Mouse (Mus musculus) brain, adult 2 months (tissue): ENCODE measurements around the gene Clpx.
A peak's percentile ranks its signal among the peaks of the same experiment; 100 is the strongest.
"Not testable (repeated sequence)": the region's sequence is repeated elsewhere in the genome, so short reads cannot be mapped to it uniquely, and the experiment has no call there.

Experiments used
- DNase-seq: peaks from one replicate; pipeline ENCODE4 v3.0.0; 2011; ENCODE audit warnings: low read depth, low spot score

Clpx gene

DNA sequence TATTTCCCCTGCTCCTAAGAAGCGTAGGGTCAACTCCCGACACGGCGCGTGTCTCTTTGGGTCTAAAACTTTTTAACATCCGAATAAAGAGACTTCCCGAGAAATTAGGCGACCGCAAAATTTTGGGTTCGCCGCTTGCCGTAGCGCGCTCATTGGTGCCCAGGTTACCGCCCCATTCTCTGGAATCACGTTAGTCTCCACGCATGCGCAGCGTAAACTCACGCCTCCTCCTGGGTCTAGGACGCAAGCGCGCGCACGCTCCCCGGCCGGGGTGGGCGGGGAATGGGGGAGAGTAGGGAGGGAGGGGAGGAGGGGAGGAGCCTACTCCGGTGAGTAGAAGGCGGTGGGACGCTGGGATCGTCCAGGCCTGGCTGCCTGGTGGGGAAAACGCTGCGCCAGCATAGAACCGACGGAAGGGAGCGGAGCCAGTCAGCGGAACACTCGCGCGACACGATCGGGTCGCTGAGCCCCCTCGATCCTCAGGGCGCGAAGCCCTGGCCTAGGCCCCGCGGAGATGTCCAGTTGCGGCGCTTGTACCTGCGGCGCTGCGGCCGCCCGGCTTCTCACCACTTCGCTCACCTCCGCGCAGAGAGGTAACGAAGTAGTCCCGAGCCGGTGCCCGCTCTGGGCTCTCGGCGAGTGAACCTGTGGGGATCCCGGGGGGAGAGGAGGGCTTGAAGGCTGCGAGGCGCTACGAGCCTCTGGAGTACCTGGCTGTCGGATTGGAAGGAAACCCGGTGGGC lies at the start of gene Clpx:
Gene Clpx (plus strand): TSS at position 288 of the 743 bp plus-strand sequence.
- peak; percentile 99 for DNase-seq

DNA sequence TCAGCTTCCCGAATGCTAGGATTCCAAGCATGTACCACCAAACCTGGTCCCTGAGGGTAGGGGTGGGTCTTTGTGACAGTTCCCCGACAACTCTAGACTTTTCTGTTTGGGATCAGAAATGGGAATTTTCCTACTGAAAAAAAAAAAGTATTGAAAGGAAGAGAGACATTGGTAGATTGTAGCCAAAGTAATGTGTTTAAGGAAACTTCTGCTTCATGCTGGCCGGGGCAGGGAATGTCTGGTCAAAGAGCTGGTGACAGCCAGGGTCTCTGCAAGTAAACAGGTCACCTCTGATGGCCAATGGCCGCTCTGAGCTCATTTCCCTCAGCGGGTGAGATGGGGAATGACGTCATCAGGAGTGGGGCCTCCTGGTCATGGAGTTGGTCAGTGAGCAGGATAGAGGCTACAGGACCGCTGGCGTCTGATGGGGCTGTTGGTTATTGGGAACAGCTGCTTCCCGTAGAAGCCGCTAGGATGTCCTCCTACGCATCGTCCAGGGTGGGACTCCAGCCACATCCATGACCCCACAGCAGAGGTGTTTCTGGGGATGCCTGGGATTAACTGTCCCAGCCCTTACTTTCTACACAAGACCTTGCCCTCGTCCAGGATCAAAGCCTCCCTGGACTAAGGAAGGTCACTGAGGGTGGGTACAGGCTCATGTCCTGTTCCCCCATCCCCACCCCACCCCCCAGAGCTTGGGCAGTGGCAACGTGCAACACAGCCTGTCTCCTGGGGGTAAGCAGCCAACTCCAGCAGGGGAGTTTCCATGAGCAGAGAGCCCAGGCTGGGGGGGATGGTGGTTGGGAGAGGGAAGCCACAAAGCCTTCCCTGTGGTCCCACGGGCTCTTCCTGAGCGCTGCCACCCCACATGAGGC lies 46.3 kb upstream of the Clpx start:
- DNase-seq: no peak

DNA sequence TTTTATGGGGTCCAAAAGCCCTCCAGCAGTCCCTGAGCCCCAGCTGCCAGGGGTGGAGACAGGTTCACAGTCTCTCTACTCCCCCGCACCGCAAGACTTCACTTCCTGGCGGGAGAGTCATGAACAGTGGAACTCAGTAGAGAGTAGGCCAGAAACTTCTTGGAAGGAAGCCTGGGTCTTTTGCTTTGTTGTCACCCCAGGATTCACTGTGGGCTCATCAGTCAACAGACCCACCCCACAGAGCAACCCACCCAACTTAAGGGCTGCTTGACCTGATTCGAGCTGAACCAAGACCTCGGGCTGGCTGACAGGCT lies 45.7 kb upstream of the Clpx start:
- DNase-seq: no peak

DNA sequence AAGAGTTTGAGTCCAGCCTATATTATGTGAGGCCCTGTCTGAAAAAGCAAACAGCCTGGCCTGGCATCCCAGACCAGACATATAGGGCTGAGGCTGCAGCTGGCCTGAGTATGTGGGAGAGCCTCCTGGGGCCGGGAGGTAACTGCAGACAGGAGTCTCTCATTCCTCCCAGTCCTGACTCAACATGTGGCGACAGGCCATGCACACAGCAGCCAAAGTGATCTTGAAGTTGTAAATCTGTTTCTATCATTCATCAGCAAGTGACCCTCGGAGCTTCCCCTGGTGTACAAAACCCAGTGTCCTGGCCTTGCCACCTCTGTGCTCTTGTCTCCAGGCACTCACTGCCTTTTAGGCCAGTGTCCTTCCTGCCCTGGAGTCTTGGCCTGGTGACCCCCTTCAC lies 42.0 kb upstream of the Clpx start:
- no peak for DNase-seq

DNA sequence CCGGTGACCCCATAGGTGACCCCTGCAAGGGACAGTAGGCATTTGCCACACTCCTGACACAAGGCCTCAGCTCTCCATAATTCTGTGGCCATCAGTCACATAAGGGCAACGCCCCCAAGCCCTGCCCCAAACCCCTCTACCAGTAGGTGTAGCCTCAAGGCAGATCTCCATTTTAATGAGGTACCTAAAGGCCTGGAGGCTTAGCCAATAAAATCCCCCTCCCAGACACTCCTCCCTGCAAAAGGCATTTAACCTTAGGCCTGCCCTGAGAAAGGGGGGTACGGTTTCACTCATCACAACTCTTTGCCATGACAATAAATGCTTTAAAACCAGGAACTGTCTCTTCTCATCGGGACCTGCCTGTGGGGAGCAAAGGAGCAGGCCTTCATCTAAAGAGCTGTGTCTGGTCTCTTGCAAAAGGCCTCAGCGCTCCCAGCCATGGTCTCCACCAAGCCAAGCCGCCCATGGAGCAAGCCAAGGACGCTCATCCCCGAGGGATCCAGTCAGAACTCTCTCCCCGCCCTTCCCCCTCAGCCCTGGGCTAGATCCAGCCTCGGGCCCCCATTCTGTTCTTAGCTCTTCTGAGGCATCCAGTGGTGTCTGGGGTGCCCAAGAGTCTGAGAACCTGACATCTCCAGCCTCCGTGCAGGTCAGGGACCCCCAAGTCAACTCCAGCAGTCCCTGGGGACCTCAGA lies 38.0 kb upstream of the Clpx start:
- DNase-seq: no peak

GRCm38 (mm10) chr9:65257218-65257910 lies 36.7 kb upstream of the Clpx start:
- DNase-seq: no peak

GRCm38 (mm10) chr9:65259366-65259765 lies 34.7 kb upstream of the Clpx start:
- no peak for DNase-seq

- DNase-seq: peak; percentile 92
These were observed 32.3 kb upstream of the Clpx start for GRCm38 (mm10) chr9:65261591-65262230.

- DNase-seq: no peak
These were observed 31.4 kb upstream of the Clpx start for GRCm38 (mm10) chr9:65262641-65263120.

- DNase-seq: no peak
These were observed 29.1 kb upstream of the Clpx start, which contains the start of gene Cilp for GRCm38 (mm10) chr9:65264959-65265358. Gene Cilp (plus strand): TSS chr9:65265180.

- peak; percentile 81 for DNase-seq
These were observed 26.1 kb upstream of the Clpx start for GRCm38 (mm10) chr9:65267742-65268515.

DNA sequence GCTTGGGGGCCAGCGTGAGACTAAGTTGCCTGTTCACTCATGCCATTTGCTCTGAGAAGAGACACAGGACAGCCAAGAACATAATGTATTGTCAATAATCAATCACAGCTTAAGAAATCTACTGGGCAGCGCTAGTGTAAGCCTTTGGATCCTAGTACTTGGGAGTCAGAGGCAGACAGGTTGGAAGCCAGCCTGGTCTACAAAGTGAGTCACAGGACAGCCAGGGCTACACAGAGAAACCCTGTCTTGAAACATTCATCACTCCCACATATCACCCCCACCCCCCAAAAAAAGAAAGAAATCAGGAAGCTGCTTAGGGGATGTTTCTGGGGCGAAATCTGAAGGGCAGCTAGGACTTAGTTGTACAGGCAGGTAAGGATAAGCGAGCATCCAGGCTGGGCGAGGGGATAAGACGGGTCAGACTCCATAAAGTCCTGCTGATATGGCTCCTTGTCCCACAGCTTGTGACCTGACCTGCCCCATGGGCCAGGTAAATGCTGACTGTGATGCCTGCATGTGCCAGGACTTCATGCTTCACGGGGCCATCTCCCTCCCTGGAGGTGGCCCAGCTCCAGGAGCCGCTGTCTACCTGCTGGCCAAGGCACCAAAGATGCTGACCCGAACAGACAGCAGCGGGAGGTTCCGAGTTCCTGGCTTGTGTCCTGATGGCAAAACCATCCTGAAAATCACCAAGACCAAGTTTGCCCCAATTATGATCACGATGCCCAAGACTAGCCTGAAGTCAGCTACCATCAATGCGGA lies 20.8 kb upstream of the Clpx start:
- peak; percentile 34 for DNase-seq

GRCm38 (mm10) chr9:65273873-65274272 lies 20.2 kb upstream of the Clpx start:
- DNase-seq: no peak

DNA sequence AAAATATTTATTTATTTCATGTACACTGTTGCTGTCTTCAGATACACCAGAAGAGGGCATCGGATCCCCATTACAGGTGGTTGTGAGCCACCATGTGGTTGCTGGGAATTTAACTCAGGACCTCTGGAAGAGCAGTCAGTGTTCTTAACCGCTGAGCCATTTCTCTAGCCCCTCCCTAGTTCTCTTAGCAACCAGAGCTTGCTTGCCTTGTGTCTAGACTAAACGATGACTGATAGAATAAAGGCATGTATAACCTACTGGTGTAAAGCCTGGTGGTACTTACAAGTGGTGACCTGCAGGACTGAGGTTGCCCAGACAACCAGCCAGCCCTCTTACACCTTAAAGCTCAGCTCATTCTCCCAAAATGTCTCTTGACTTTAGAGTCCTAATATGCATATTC lies 19.2 kb upstream of the Clpx start:
- not testable (repeated sequence) for DNase-seq

DNA sequence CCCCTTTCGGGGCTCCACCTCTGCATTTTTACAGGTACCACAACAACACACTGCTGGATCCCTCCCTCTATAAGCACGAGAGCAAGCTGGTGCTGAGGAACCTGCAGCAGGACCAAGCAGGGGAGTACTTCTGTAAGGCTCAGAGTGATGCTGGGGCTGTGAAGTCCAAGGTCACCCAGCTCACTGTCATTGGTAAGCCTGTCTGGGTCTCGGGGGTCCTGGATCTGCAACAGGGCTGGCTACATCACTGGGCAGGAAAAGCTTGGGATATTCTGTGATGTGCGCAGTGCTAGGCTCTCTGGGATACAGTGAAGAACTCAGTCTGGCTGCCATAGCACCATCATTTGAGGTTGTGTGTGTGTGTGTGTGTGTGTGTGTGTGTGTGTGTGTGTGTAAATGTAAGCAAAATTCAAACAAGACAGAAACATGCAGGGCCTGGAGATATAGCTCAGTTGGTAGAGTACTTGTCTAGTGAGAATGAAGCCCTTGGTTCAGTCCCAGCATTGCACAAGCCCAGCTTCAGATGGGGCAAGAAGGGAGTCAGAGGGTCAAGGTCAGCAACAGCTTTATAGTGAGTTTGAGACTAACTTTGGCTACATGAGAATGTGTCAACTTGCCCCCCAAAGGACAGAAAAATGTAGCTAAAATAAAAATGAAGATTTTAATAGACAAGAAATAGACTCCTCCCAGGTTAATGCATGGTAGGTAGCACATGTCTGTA lies 18.1 kb upstream of the Clpx start:
- DNase-seq: no peak

GRCm38 (mm10) chr9:65281536-65282151 lies 12.4 kb upstream of the Clpx start:
- DNase-seq: peak; percentile 76

GRCm38 (mm10) chr9:65283301-65283700 lies 10.8 kb upstream of the Clpx start:
- DNase-seq: peak; percentile 66

- DNase-seq: not testable (repeated sequence)
These were observed 5.8 kb upstream of the Clpx start for GRCm38 (mm10) chr9:65288252-65288651.
